Mouse (Mus musculus): Measurements from ENCODE around the gene Scaf8.
"Not testable (repeated sequence)": the region's sequence is repeated elsewhere in the genome, so short reads cannot be mapped to it uniquely, and the experiment has no call there.

Gene Scaf8

GRCm38 (mm10) chr17:3114720-3115379 is at the start of gene Scaf8:
Scaf8 (plus strand) TSS chr17:3114972.
- DNase-seq: peak; percentile 92 to 96

GRCm38 (mm10) chr17:3075166-3075872 is 39.5 kb upstream of the Scaf8 start:
- no peak for DNase-seq

- no peak for DNase-seq
Observed at GRCm38 (mm10) chr17:3075873-3076245, 38.9 kb upstream of the Scaf8 start.

GRCm38 (mm10) chr17:3077936-3078335 is 36.8 kb upstream of the Scaf8 start:
- DNase-seq: not testable (repeated sequence)

GRCm38 (mm10) chr17:3080587-3081349 is 34.0 kb upstream of the Scaf8 start:
- DNase-seq: not testable (repeated sequence)

GRCm38 (mm10) chr17:3081512-3082100 is 33.2 kb upstream of the Scaf8 start:
- DNase-seq: not testable (repeated sequence)

- DNase-seq: peak in 1 of 2 experiments; percentile 21
Observed at GRCm38 (mm10) chr17:3082125-3082755, 32.5 kb upstream of the Scaf8 start.

GRCm38 (mm10) chr17:3082756-3083749 is 31.7 kb upstream of the Scaf8 start:
- DNase-seq: peak; percentile 64 to 76

GRCm38 (mm10) chr17:3083886-3084550 is 30.8 kb upstream of the Scaf8 start:
- DNase-seq: peak; percentile 96 to 97

GRCm38 (mm10) chr17:3084551-3084930 is 30.2 kb upstream of the Scaf8 start:
- DNase-seq: peak; percentile 85 to 90

- DNase-seq: peak in 1 of 2 experiments; percentile 15
Observed at GRCm38 (mm10) chr17:3085152-3085551, 29.6 kb upstream of the Scaf8 start.

- no peak for DNase-seq
Observed at GRCm38 (mm10) chr17:3092682-3093081, 22.1 kb upstream of the Scaf8 start.

- not testable (repeated sequence) for DNase-seq
Observed at GRCm38 (mm10) chr17:3099273-3099672, 15.5 kb upstream of the Scaf8 start.

- DNase-seq: peak; percentile 84 to 87
Observed at GRCm38 (mm10) chr17:3102336-3103165, 12.2 kb upstream of the Scaf8 start.

- peak; percentile 12 to 22 for DNase-seq
Observed at GRCm38 (mm10) chr17:3104154-3104931, 10.4 kb upstream of the Scaf8 start.

GRCm38 (mm10) chr17:3105022-3105421 is 9.8 kb upstream of the Scaf8 start:
- no peak for DNase-seq

GRCm38 (mm10) chr17:3113737-3114357 is 925 bp upstream of the Scaf8 start:
- no peak for DNase-seq

GRCm38 (mm10) chr17:3114358-3114719 is 433 bp upstream of the Scaf8 start:
- no peak for DNase-seq
